Mouse (Mus musculus) megakaryocyte-erythroid progenitor cell, adult 5-6 weeks (primary cell): Measurements from ENCODE around the gene Wdr66. TPM values are rescaled to one million over a fixed set of nuclear protein-coding genes. Genes with fewer than 3 reads are reported as not detected.

Experiments
- total RNA-seq, 2 experiments: library from RNA; stranded (forward) in 1 of 2; stranded (reverse) in 1 of 2; fragments of 200-1000, 215-1000 nt in 1 of 2; fragments of >200 nt in 1 of 2; fragmentation: Nextera tagmentation in 1 of 2; gene quantifications; 2 replicates each; pipeline ENCODE4 v1.2.3; 2014 to 2017

The Wdr66 gene
- total RNA-seq, 2 experiments from 2014 or later, result 0.28 TPM; not detected in 1

Other genes starting within 250 kb of the Wdr66 start
- 6.0 and 7.7 TPM in 2 replicates for gene Orai1, start 237.0 kb upstream of the Wdr66 start, total RNA-seq (2014; fragmentation: Nextera tagmentation)
- 3.9 and 4.9 TPM in 2 replicates for gene Orai1, start 237.0 kb upstream of the Wdr66 start, total RNA-seq (2017)
- not detected in 2 replicates for gene Morn3, start 205.1 kb upstream of the Wdr66 start, total RNA-seq (2014; fragmentation: Nextera tagmentation)
- gene Morn3, start 205.1 kb upstream of the Wdr66 start, total RNA-seq (2017), result not detected in 2 replicates
- 22.0 and 24.8 TPM in 2 replicates for gene Tmem120b, start 183.7 kb upstream of the Wdr66 start, total RNA-seq (2014; fragmentation: Nextera tagmentation)
- 4.0 and 12.6 TPM in 2 replicates for gene Tmem120b, start 183.7 kb upstream of the Wdr66 start, total RNA-seq (2017)
- 3.2 TPM in 1 of 2 replicates, not detected in the other for gene Rhof, start 119.4 kb upstream of the Wdr66 start, total RNA-seq (2014; fragmentation: Nextera tagmentation)
- 0.61 and 1.1 TPM in 2 replicates for gene Rhof, start 119.4 kb upstream of the Wdr66 start, total RNA-seq (2017)
- 37.1 and 43.9 TPM in 2 replicates for gene Setd1b, start 109.9 kb upstream of the Wdr66 start, total RNA-seq (2014; fragmentation: Nextera tagmentation)
- gene Setd1b, start 109.9 kb upstream of the Wdr66 start, total RNA-seq (2017), result 2.1 and 3.9 TPM in 2 replicates
- 89.8 and 96.1 TPM in 2 replicates for gene Psmd9, start 82.7 kb upstream of the Wdr66 start, total RNA-seq (2014; fragmentation: Nextera tagmentation)
- gene Psmd9, start 82.7 kb upstream of the Wdr66 start, total RNA-seq (2017), result 36.0 and 41.0 TPM in 2 replicates
- gene Hpd, start 69.4 kb upstream of the Wdr66 start, total RNA-seq (2014; fragmentation: Nextera tagmentation), result not detected in 2 replicates
- gene Hpd, start 69.4 kb upstream of the Wdr66 start, total RNA-seq (2017), result not detected in 2 replicates
- 34.6 and 46.7 TPM in 2 replicates for gene Bcl7a, start 91.7 kb downstream of the Wdr66 start, total RNA-seq (2014; fragmentation: Nextera tagmentation)
- 18.7 and 26.4 TPM in 2 replicates for gene Bcl7a, start 91.7 kb downstream of the Wdr66 start, total RNA-seq (2017)
- 25.0 and 30.1 TPM in 2 replicates for gene Mlxip, start 142.7 kb downstream of the Wdr66 start, total RNA-seq (2014; fragmentation: Nextera tagmentation)
- gene Mlxip, start 142.7 kb downstream of the Wdr66 start, total RNA-seq (2017), result 5.1 and 7.9 TPM in 2 replicates
- not detected in 2 replicates for gene Lrrc43, start 237.2 kb downstream of the Wdr66 start, total RNA-seq (2014; fragmentation: Nextera tagmentation)
- gene Lrrc43, start 237.2 kb downstream of the Wdr66 start, total RNA-seq (2017), result not detected in 2 replicates
- not detected in 2 replicates for gene Il31, start 237.4 kb downstream of the Wdr66 start, total RNA-seq (2014; fragmentation: Nextera tagmentation)
- not detected in 2 replicates for gene Il31, start 237.4 kb downstream of the Wdr66 start, total RNA-seq (2017)